Mouse (Mus musculus) limb, embryonic 14.5 days (tissue): Measurements from ENCODE around the gene Cep128. TPM values are rescaled to one million over a fixed set of nuclear protein-coding genes. Genes with fewer than 3 reads are reported as not detected.

ENCODE experiments used
- ATAC-seq: fragments of 200-750 bp; cut with Nextera tagmentation; 2 replicates; pipeline ENCODE4 v1.8.0; 2017; ENCODE audit warnings: low read depth, moderate number of reproducible peaks, moderate TSS enrichment; ENCODE audit not compliant: low FRiP score
- DNase-seq: peaks from one replicate; pipeline ENCODE4 v3.0.0-alpha.2; 2015; ENCODE audit warnings: low spot score
- H3K27ac ChIP-seq: fragments of 300-500 bp; sonication (generic); replicated peaks from 2 replicates; pipeline ENCODE4 v1.5.1; 2014; ENCODE audit warnings: low read depth, mild to moderate bottlenecking, low read length, moderate library complexity, mixed read lengths
- H3K27me3 ChIP-seq: fragments of 300-500 bp; sonication (generic); 2 replicates; pipeline ENCODE4 v1.6.1; 2014; ENCODE audit warnings: low read length, mixed read lengths; ENCODE audit not compliant: control insufficient read depth, insufficient read depth
- H3K36me3 ChIP-seq: fragments of 300-500 bp; sonication (generic); 2 replicates; pipeline ENCODE4 v1.6.1; 2014; ENCODE audit warnings: mild to moderate bottlenecking, low read length, moderate library complexity, mixed read lengths; ENCODE audit not compliant: control insufficient read depth, insufficient read depth
- H3K4me1 ChIP-seq: fragments of 300-500 bp; sonication (generic); 2 replicates; pipeline ENCODE4 v1.6.1; 2014; ENCODE audit warnings: antibody characterized with exemption, low read length, mixed read lengths; ENCODE audit not compliant: control insufficient read depth, insufficient read depth
- H3K4me2 ChIP-seq: fragments of 300-500 bp; sonication (generic); replicated peaks from 2 replicates; pipeline ENCODE4 v1.6.1; 2014; ENCODE audit warnings: low read depth, mild to moderate bottlenecking, low read length, moderate library complexity; ENCODE audit not compliant: severe bottlenecking
- H3K4me3 ChIP-seq: fragments of 300-500 bp; sonication (generic); replicated peaks from 2 replicates; pipeline ENCODE4 v1.5.1; 2014; ENCODE audit warnings: low read length
- H3K9ac ChIP-seq: fragments of 300-500 bp; sonication (generic); 2 replicates; pipeline ENCODE4 v1.6.1; 2014; ENCODE audit warnings: mild to moderate bottlenecking, low read depth, low read length, moderate library complexity; ENCODE audit not compliant: severe bottlenecking
- H3K9me3 ChIP-seq: fragments of 300-500 bp; sonication (generic); 2 replicates; pipeline ENCODE4 v1.6.1; 2016; ENCODE audit warnings: low read length; ENCODE audit not compliant: control insufficient read depth
- POLR2A ChIP-seq: fragments of 200-500 bp; IDR thresholded peaks from 2 replicates; pipeline ENCODE4 v1.8.0; 2012; ENCODE audit warnings: inconsistent platforms, mild to moderate bottlenecking, moderate library complexity, borderline replicate concordance; ENCODE audit not compliant: insufficient read depth, insufficient read length; ENCODE audit errors: extremely low read depth
- WGBS: fragments of 180-500 bp; shearing (Covaris S2); extraction: QIAGEN DNeasy Blood & Tissue Kit; methylation state at CpG from one replicate; pipeline ENCODE4 v1.1.7; 2014; 5-methylcytosine and 5-hydroxymethylcytosine counted together
- polyA plus RNA-seq, 2 experiments: library from polyadenylated mRNA; depleted of rRNA in 1 of 2; stranded (reverse) in 1 of 2; unstranded in 1 of 2; fragments of >200 nt; fragmentation: Nextera tagmentation in 1 of 2; extraction: Ambion mirVana in 1 of 2; gene quantifications; 2 replicates each; pipeline versions ENCODE4 v1.2.1 to v1.2.3; 2012 to 2014

Cep128 gene
- polyA plus RNA-seq, 2 experiments, result 6.7 to 7.4 TPM

GRCm38 (mm10) chr12:91149152-91149551 lies 235.1 kb downstream of the Cep128 start:
- TF ChIP-seq POLR2A, result no peak
- ATAC-seq, result no peak
- Histone ChIP-seq H3K27ac (no peak overlapping the region), H3K9ac (no peak overlapping the region), H3K9me3 (no peaks in the 10 kb centered on the region), H3K27me3 (no peaks in the 10 kb centered on the region), H3K4me1 (no peaks in the 10 kb centered on the region), H3K4me2 (no peak overlapping the region), H3K4me3 (no peak overlapping the region), H3K36me3 (no peaks in the 10 kb centered on the region)
- 80% methylated on average over 3 of the region's 3 CpGs for WGBS
- no peak for DNase-seq

- H3K4me3 ChIP-seq, result no peak overlapping the region
- no peaks in the 10 kb centered on the region for H3K36me3 ChIP-seq
- DNase-seq (no peak), ATAC-seq (no peak)
- H3K9ac ChIP-seq, result no peak overlapping the region
- TF ChIP-seq POLR2A, result no peak
- no peaks in the 10 kb centered on the region for H3K4me1 ChIP-seq
- no peak overlapping the region for H3K27ac ChIP-seq
- no peak overlapping the region for H3K4me2 ChIP-seq
- H3K9me3 ChIP-seq, result no peaks in the 10 kb centered on the region
- 94% methylated on average over 8 of the region's 8 CpGs for WGBS
- no peaks in the 10 kb centered on the region for H3K27me3 ChIP-seq
Measured at GRCm38 (mm10) chr12:91134740-91135517, 249.3 kb downstream of the Cep128 start.

GRCm38 (mm10) chr12:91115054-91115453 lies 269.2 kb downstream of the Cep128 start:
- H3K36me3 ChIP-seq, result no peaks in the 10 kb centered on the region
- WGBS, result 50% methylated on average over 3 of the region's 3 CpGs
- TF ChIP-seq POLR2A, result no peak
- H3K4me2 ChIP-seq, result no peak overlapping the region
- ATAC-seq (no peak), DNase-seq (no peak)
- no peaks in the 10 kb centered on the region for H3K9me3 ChIP-seq
- H3K9ac ChIP-seq, result no peak overlapping the region
- H3K4me3 ChIP-seq, result no peak overlapping the region
- no peaks in the 10 kb centered on the region for H3K4me1 ChIP-seq
- no peak overlapping the region for H3K27ac ChIP-seq
- H3K27me3 ChIP-seq, result no peaks in the 10 kb centered on the region

- 78% methylated on average over 4 of the region's 4 CpGs for WGBS
- Histone ChIP-seq H3K9ac (no peak overlapping the region), H3K4me2 (no peak overlapping the region), H3K36me3 (no peaks in the 10 kb centered on the region), H3K4me3 (no peak overlapping the region), H3K9me3 (no peaks in the 10 kb centered on the region), H3K4me1 (no peaks in the 10 kb centered on the region), H3K27me3 (no peaks in the 10 kb centered on the region), H3K27ac (no peak overlapping the region)
- DNase-seq (no peak), ATAC-seq (no peak)
- no peak for TF ChIP-seq POLR2A
Measured at GRCm38 (mm10) chr12:91103316-91103715, 280.9 kb downstream of the Cep128 start.

- Histone ChIP-seq H3K36me3 (no peaks in the 10 kb centered on the region), H3K4me2 (no peak overlapping the region), H3K27me3 (no peaks in the 10 kb centered on the region), H3K9me3 (no peaks in the 10 kb centered on the region), H3K9ac (no peak overlapping the region), H3K27ac (no peak overlapping the region), H3K4me3 (no peak overlapping the region), H3K4me1 (no peaks in the 10 kb centered on the region)
- 73% methylated on average over 6 of the region's 6 CpGs for WGBS
- ATAC-seq, result no peak
- TF ChIP-seq POLR2A, result no peak
- DNase-seq, result no peak
Measured at GRCm38 (mm10) chr12:91097869-91098268, 286.3 kb downstream of the Cep128 start.
